In genomic region chr10:81495616-81496263, GRCm38 (mm10) we compare ENCODE assay signal across 8 mouse cellular contexts. TPM values are rescaled to one million over a fixed set of nuclear protein-coding genes. Genes with fewer than 3 reads are reported as not detected.
DNase-seq lines count a peak whose midpoint lies in the region; ATAC-seq and TF ChIP-seq lines count a peak whose summit lies in the region.

No protein-coding gene starts in this region.

- peak overlapping the region; percentile 95 for H3ac ChIP-seq in myocyte (ENCODE audit: control insufficient read depth, insufficient read length)

- 0 out of 2 replicates have a peak, but pooled peaks have one; percentile 1 for TF ChIP-seq CTCF in hindbrain, postnatal 0 days (IDR thresholded peaks at IDR 0.05; ENCODE audit: low read depth)

- peak overlapping the region; percentile 80 for H3K9ac ChIP-seq in hindbrain, postnatal 0 days (replicated peaks; ENCODE audit: low read length)

- ATAC-seq in hindbrain, postnatal 0 days = peak; percentile 36

- intact Hi-C loops in gastrocnemius, postnatal 36 days (cut with DNase I) = loop anchor here (5.0 kb wide), 1 partner anchor 107 kb away; the partner anchor contains the start of gene Tle6

- DNase-seq in gastrocnemius, adult 18-20 months (ENCODE audit: low spot score) = peak; percentile 34
- no peak for DNase-seq in gastrocnemius, postnatal 36 days
- DNase-seq in right cerebral cortex, postnatal 10 days (ENCODE audit: low spot score in 2 of 2) = peak; percentile 68 to 84
- DNase-seq in right cerebral cortex, postnatal 4 days = no peak
- no peak for DNase-seq in hindbrain, postnatal 0 days (ENCODE audit: low spot score)
- no peak for DNase-seq in retina, embryonic 14.5 days (ENCODE audit: low spot score)
- DNase-seq in urinary bladder, postnatal 14 days (ENCODE audit: low spot score) = no peak

- peak overlapping the region; percentile 77 for H3K27ac ChIP-seq in hindbrain, postnatal 0 days

- H3K4me3 ChIP-seq in hindbrain, postnatal 0 days (ENCODE audit: low read length) = peak overlapping the region; percentile 69
- H3K4me3 ChIP-seq in myocyte = peak overlapping the region; percentile 94

- no peaks in the 10 kb centered on the region for H3K27me3 ChIP-seq in hindbrain, postnatal 0 days (ENCODE audit: insufficient read depth, low read length)
- no peaks in the 10 kb centered on the region for H3K27me3 ChIP-seq in myocyte (ENCODE audit: control insufficient read depth, insufficient read depth, insufficient read length)

- peaks cover 15% of the 10 kb centered on the region for H3K4me1 ChIP-seq in hindbrain, postnatal 0 days (ENCODE audit: insufficient read depth, low read length)

- no peaks in the 10 kb centered on the region for H3K9me3 ChIP-seq in hindbrain, postnatal 0 days (ENCODE audit: low read length)

- WGBS in hindbrain, postnatal 0 days = 2% methylated on average over 41 of the region's 41 CpGs

- TF ChIP-seq POLR2A in myocyte (IDR thresholded peaks at IDR 0.05; ENCODE audit: insufficient read length, low read depth) = no peak

- peaks cover 23% of the 10 kb centered on the region for H3K79me2 ChIP-seq in myocyte (ENCODE audit: control insufficient read depth, insufficient read depth)

- H3K36me3 ChIP-seq in hindbrain, postnatal 0 days (ENCODE audit: insufficient read depth, low read length) = peaks cover 21% of the 10 kb centered on the region
- H3K36me3 ChIP-seq in myocyte (ENCODE audit: control insufficient read depth, insufficient read depth) = peaks cover 10% of the 10 kb centered on the region

- peak overlapping the region; percentile 77 for H3K4me2 ChIP-seq in hindbrain, postnatal 0 days (ENCODE audit: low read depth, low read length)
- peak overlapping the region; percentile 85 for H3K4me2 ChIP-seq in myocyte (ENCODE audit: low read depth)

TF ChIP-seq in myocyte, 11 proteins besides CTCF, POLR2A, EP300 and RAD21:
- TF ChIP-seq CEBPB (IDR thresholded peaks at IDR 0.05; ENCODE audit: insufficient read depth, poor library complexity, severe bottlenecking) = no peak
- TF ChIP-seq POLR2AphosphoS2 (IDR thresholded peaks at IDR 0.05; ENCODE audit: insufficient read length, low read depth) = no peak
- TF ChIP-seq TCF12 (IDR thresholded peaks at IDR 0.05; ENCODE audit: insufficient read depth, poor library complexity, severe bottlenecking) = no peak
- no peak for TF ChIP-seq REST (IDR thresholded peaks at IDR 0.05; ENCODE audit: insufficient read depth, insufficient read length)
- no peak for TF ChIP-seq E2F4 (IDR thresholded peaks at IDR 0.05; ENCODE audit: insufficient read depth)
- no peak for TF ChIP-seq TCF3 (IDR thresholded peaks at IDR 0.05; ENCODE audit: insufficient read length, low read depth)
- no peak for TF ChIP-seq MAX (IDR thresholded peaks at IDR 0.05; ENCODE audit: low read depth)
- no peak for TF ChIP-seq MYOG (IDR thresholded peaks at IDR 0.05; ENCODE audit: control insufficient read depth in 1 of 3, insufficient read depth in 1 of 3, insufficient read length in 2 of 3, low read depth in 2 of 3)

RNA-seq across cellular contexts. Expression of gene Ncln, which starts 0.5 kb away (rescaled TPM):
- 10 to 100 TPM; 41.0 to 45.8 TPM for total RNA-seq in gastrocnemius, adult 18-20 months (2021)
- 10 to 100 TPM; 42.1 to 44.9 TPM for total RNA-seq in gastrocnemius, postnatal 36 days (2021)
- total RNA-seq in hindbrain, postnatal 0 days (2014; rRNA removed) = 124 and 170 TPM in 2 replicates
- 66.3 and 66.5 TPM in 2 replicates for polyA plus RNA-seq in hindbrain, postnatal 0 days (2015; fragmentation: Nextera tagmentation; extraction: Ambion mirVana)
- 153 TPM for polyA plus RNA-seq in myocyte (2012; fragmentation: generic; extraction: Trizol)

RNA-seq across cellular contexts. Expression of gene S1pr4, which starts 4.2 kb away (rescaled TPM):
- under 1 TPM; 0.71 to 0.78 TPM for total RNA-seq in gastrocnemius, adult 18-20 months (2021)
- 1 to 10 TPM in 1 of 2 experiments, under 1 TPM in 1; 0.46 to 1.5 TPM for total RNA-seq in gastrocnemius, postnatal 36 days (2021)
- 0.40 and 1.3 TPM in 2 replicates for total RNA-seq in hindbrain, postnatal 0 days (2014; rRNA removed)
- 0.38 and 0.40 TPM in 2 replicates for polyA plus RNA-seq in hindbrain, postnatal 0 days (2015; fragmentation: Nextera tagmentation; extraction: Ambion mirVana)
- not detected for polyA plus RNA-seq in myocyte (2012; fragmentation: generic; extraction: Trizol)

RNA-seq across cellular contexts. Expression of gene Celf5, which starts 13.2 kb away (rescaled TPM):
- total RNA-seq in gastrocnemius, adult 18-20 months (2021) = under 1 TPM; 0.05 to 0.07 TPM
- total RNA-seq in gastrocnemius, postnatal 36 days (2021) = not detected
- total RNA-seq in hindbrain, postnatal 0 days (2014; rRNA removed) = 93.9 and 128 TPM in 2 replicates
- 40.1 and 43.2 TPM in 2 replicates for polyA plus RNA-seq in hindbrain, postnatal 0 days (2015; fragmentation: Nextera tagmentation; extraction: Ambion mirVana)
- polyA plus RNA-seq in myocyte (2012; fragmentation: generic; extraction: Trizol) = 0.37 TPM

RNA-seq across cellular contexts. Expression of gene Gna15, which starts 28.3 kb away (rescaled TPM):
- total RNA-seq in gastrocnemius, adult 18-20 months (2021) = under 1 TPM; 0.53 to 0.57 TPM
- total RNA-seq in gastrocnemius, postnatal 36 days (2021) = under 1 TPM in 1 of 2 experiments, not detected in 1; 0.20 TPM
- total RNA-seq in hindbrain, postnatal 0 days (2014; rRNA removed) = 2.5 and 9.8 TPM in 2 replicates
- polyA plus RNA-seq in hindbrain, postnatal 0 days (2015; fragmentation: Nextera tagmentation; extraction: Ambion mirVana) = 1.2 and 1.9 TPM in 2 replicates
- not detected for polyA plus RNA-seq in myocyte (2012; fragmentation: generic; extraction: Trizol)

RNA-seq across cellular contexts. Expression of gene Nfic, which starts 40.3 kb away (rescaled TPM):
- total RNA-seq in gastrocnemius, adult 18-20 months (2021) = 100 to 1,000 TPM; 232 to 244 TPM
- 100 to 1,000 TPM; 219 to 237 TPM for total RNA-seq in gastrocnemius, postnatal 36 days (2021)
- 17.2 and 26.5 TPM in 2 replicates for total RNA-seq in hindbrain, postnatal 0 days (2014; rRNA removed)
- 33.8 and 34.6 TPM in 2 replicates for polyA plus RNA-seq in hindbrain, postnatal 0 days (2015; fragmentation: Nextera tagmentation; extraction: Ambion mirVana)
- 115 TPM for polyA plus RNA-seq in myocyte (2012; fragmentation: generic; extraction: Trizol)

Comparison
In these comparisons a context has a peak if more than half of its experiments do, and no peak if none do; other contexts are left out.
1. DNase-seq: peak in gastrocnemius, adult 18-20 months (single experiment) and right cerebral cortex, postnatal 10 days (2 of 2); none in gastrocnemius, postnatal 36 days (0 of 2), right cerebral cortex, postnatal 4 days (single experiment), hindbrain, postnatal 0 days (single experiment), retina, embryonic 14.5 days (single experiment) and urinary bladder, postnatal 14 days (single experiment).
2. RNA of gene Celf5, which starts 13.2 kb away (total RNA-seq): 93.9 to 128 TPM in hindbrain, postnatal 0 days; 0.05 to 0.07 TPM in gastrocnemius, adult 18-20 months and not detected in gastrocnemius, postnatal 36 days; every median in the first group is over 10 times any median in the second.